Mouse (Mus musculus) liver, postnatal 0 days (tissue): ENCODE measurements around the gene Efnb2.

Experiments
- CTCF ChIP-seq: sonication (generic); IDR thresholded peaks from 2 replicates; pipeline ENCODE4 v1.5.1; 2016; ENCODE audit warnings: antibody characterized with exemption, low read depth
- EP300 ChIP-seq: IDR thresholded peaks from 2 replicates; pipeline ENCODE4 v1.6.1; 2016; ENCODE audit warnings: antibody characterized with exemption, low read depth, mild to moderate bottlenecking

DNA sequence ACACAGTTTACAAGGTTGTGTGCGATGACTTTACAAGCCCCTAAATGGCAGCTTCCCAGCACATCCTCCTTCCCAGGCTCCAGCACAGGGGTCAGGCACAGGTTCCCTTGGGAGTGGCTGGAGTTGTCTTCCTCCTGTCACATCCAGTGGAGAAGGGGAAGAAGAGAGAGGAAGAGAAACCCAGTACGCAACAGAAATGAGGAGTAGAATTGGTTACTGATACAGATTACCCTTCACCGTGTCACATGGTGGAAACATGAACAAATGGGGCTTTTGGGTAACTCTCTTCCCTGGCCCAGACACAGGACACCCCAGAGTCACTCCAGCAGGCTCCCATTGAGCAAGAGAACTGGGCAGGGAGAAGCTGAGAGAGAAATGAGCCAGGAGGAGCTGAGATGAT, 11.5 kb downstream of the Efnb2 start:
- no peak for TF ChIP-seq CTCF
- no peak for TF ChIP-seq EP300
